Comparison of ENCODE assay signal across 24 mouse cellular contexts in the genomic region with DNA sequence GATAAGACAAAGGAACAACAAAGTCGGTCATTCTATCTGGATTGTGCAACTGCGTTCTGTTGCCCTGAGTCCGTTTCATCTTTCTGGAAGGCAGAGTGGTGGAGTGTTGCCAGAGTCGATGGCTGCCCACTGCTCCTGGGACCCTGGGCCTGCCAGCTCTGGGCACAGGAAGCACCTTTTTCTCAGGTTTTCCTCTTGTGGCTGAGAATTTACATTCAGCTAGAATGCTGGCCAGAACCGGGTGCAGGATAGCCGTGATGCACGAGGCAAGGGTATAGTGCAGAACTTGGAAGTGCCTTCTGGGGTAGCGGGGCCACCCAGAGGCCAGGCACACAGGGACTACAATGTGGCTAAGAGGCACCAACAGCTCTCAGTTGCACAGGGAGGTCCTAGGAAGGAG. TPM values are rescaled to one million over a fixed set of nuclear protein-coding genes. Genes with fewer than 3 reads are reported as not detected.
DNase-seq lines count a peak whose midpoint lies in the region; ATAC-seq and TF ChIP-seq lines count a peak whose summit lies in the region.
"Had no signal": no experiment of that assay in that cellular context is flagged by ENCODE, and none has a peak within 500 bp of the region (broad histone marks: within the 10 kb centered on the region; RNA-seq: fewer than 3 reads in every experiment).

No protein-coding gene starts in this region.

- H3K4me3 ChIP-seq in intestine, embryonic 15.5 days (replicated peaks) = no peak overlapping the region
- no peak overlapping the region for H3K4me3 ChIP-seq in intestine, embryonic 16.5 days (ENCODE audit: low read length)
- no peak overlapping the region for H3K4me3 ChIP-seq in bone marrow, adult 2 months (replicated peaks; ENCODE audit: control insufficient read depth, low read depth, low read length)
- H3K4me3 ChIP-seq: embryonic facial prominence, embryonic 13.5 days; heart, embryonic 12.5 days; limb, embryonic 10.5 days; stomach, embryonic 15.5 days had no signal

- H3K36me3 ChIP-seq in intestine, embryonic 15.5 days = no peaks in the 10 kb centered on the region
- H3K36me3 ChIP-seq in intestine, embryonic 16.5 days (ENCODE audit: control insufficient read depth, insufficient read depth, low read length) = no peaks in the 10 kb centered on the region
- H3K36me3 ChIP-seq: limb, embryonic 10.5 days; stomach, embryonic 15.5 days had no signal

- DNase-seq in adrenal gland, postnatal 10 days = peak; percentile 26
- no peak for DNase-seq in adrenal gland, postnatal 14 days
- DNase-seq in frontal cortex, postnatal 25 days (ENCODE audit: low spot score in 2 of 2) = no peak
- DNase-seq: cerebellum, adult 9-11 months; heart, postnatal 10 days; kidney, adult 8-10 months; kidney, postnatal 10 days; liver; liver, postnatal 0 days; thymus, adult 18-20 months; thymus, postnatal 4 days had no signal

- no peak overlapping the region for H3K9ac ChIP-seq in intestine, embryonic 15.5 days
- H3K9ac ChIP-seq in intestine, embryonic 16.5 days (ENCODE audit: low read depth, low read length) = no peak overlapping the region
- H3K9ac ChIP-seq: embryonic facial prominence, embryonic 13.5 days; heart, embryonic 12.5 days; hindbrain, embryonic 14.5 days; liver, postnatal 0 days; stomach, embryonic 15.5 days had no signal

- TF ChIP-seq CTCF in bone marrow, adult 2 months (IDR thresholded peaks at IDR 0.05; ENCODE audit: control insufficient read depth, insufficient read depth, low read length) = no peak

- no peak for TF ChIP-seq POLR2A in bone marrow, adult 2 months (IDR thresholded peaks at IDR 0.05; ENCODE audit: borderline replicate concordance, control insufficient read depth, low read depth, low read length)

- peak; percentile 14; the same call in 1 of the 2 replicates for ATAC-seq in intestine, embryonic 15.5 days
- no peak for ATAC-seq in intestine, embryonic 16.5 days
- ATAC-seq in megakaryocyte-erythroid progenitor cell, adult 5-6 weeks (replicated peaks; ENCODE audit: low FRiP score, low TSS enrichment, poor library complexity, severe bottlenecking) = 0 out of 2 replicates have a peak, but pooled peaks have one; percentile 10
- ATAC-seq: CD4-positive, CD25-positive, alpha-beta regulatory T cell, adult 4 months; forebrain, embryonic 14.5 days; inflammation-experienced regulatory T-cells, adult 6 months; liver, postnatal 0 days had no signal

- no peak overlapping the region for H3K4me2 ChIP-seq in intestine, embryonic 15.5 days (replicated peaks)
- H3K4me2 ChIP-seq in intestine, embryonic 16.5 days (ENCODE audit: low read depth, low read length) = no peak overlapping the region
- H3K4me2 ChIP-seq: embryonic facial prominence, embryonic 13.5 days; heart, embryonic 12.5 days; hindbrain, embryonic 14.5 days; midbrain, embryonic 11.5 days; stomach, embryonic 15.5 days had no signal

- no peaks in the 10 kb centered on the region for H3K27me3 ChIP-seq in intestine, embryonic 15.5 days (replicated peaks)
- no peaks in the 10 kb centered on the region for H3K27me3 ChIP-seq in intestine, embryonic 16.5 days (replicated peaks; ENCODE audit: control insufficient read depth, insufficient read depth, low read length)
- H3K27me3 ChIP-seq: embryonic facial prominence, embryonic 13.5 days; heart, embryonic 12.5 days; stomach, embryonic 15.5 days had no signal

- no peak overlapping the region for H3K27ac ChIP-seq in intestine, embryonic 15.5 days
- no peak overlapping the region for H3K27ac ChIP-seq in intestine, embryonic 16.5 days (ENCODE audit: low read length)
- 0 out of 2 replicates have a peak overlapping the region, but pooled peaks have one; percentile 11 for H3K27ac ChIP-seq in bone marrow, adult 2 months (ENCODE audit: control insufficient read depth, insufficient read depth, low read depth, low read length, poor library complexity)
- H3K27ac ChIP-seq: embryonic facial prominence, embryonic 13.5 days; hindbrain, embryonic 14.5 days; limb, embryonic 10.5 days; stomach, embryonic 15.5 days had no signal

- 72% methylated on average over 8 of the region's 8 CpGs for WGBS in intestine, embryonic 15.5 days
- 75% methylated on average over 8 of the region's 8 CpGs for WGBS in intestine, embryonic 16.5 days
- 11% methylated on average over 8 of the region's 8 CpGs for WGBS in bone marrow, adult 2 months

- no peaks in the 10 kb centered on the region for H3K4me1 ChIP-seq in intestine, embryonic 15.5 days (replicated peaks)
- H3K4me1 ChIP-seq in intestine, embryonic 16.5 days (ENCODE audit: control insufficient read depth, insufficient read depth, low read length) = peaks cover 7% of the 10 kb centered on the region; the same call in 1 of the 2 replicates
- H3K4me1 ChIP-seq in bone marrow, adult 2 months (ENCODE audit: control insufficient read depth, insufficient read depth, low read length) = peaks cover 1% of the 10 kb centered on the region; the same call in 1 of the 2 replicates
- H3K4me1 ChIP-seq: stomach, embryonic 15.5 days had no signal

- no peaks in the 10 kb centered on the region for H3K9me3 ChIP-seq in intestine, embryonic 15.5 days
- no peaks in the 10 kb centered on the region for H3K9me3 ChIP-seq in intestine, embryonic 16.5 days (ENCODE audit: control insufficient read depth, low read length)
- H3K9me3 ChIP-seq: embryonic facial prominence, embryonic 13.5 days; heart, embryonic 12.5 days; limb, embryonic 10.5 days; stomach, embryonic 15.5 days had no signal

RNA-seq across cellular contexts. Expression of a gene that starts 12.6 kb away (rescaled TPM):
- total RNA-seq in adrenal gland, postnatal 10 days (2021) = 10 to 100 TPM; 14.4 to 16.8 TPM
- 14.3 TPM in 2 replicates for total RNA-seq in adrenal gland, postnatal 14 days (2021)
- polyA plus RNA-seq in intestine, embryonic 15.5 days (2015; fragmentation: Nextera tagmentation; extraction: Ambion mirVana) = 27.7 and 31.2 TPM in 2 replicates
- 30.8 and 32.9 TPM in 2 replicates for polyA plus RNA-seq in intestine, embryonic 16.5 days (2015; fragmentation: Nextera tagmentation; extraction: Ambion mirVana)
- 7.6 and 11.5 TPM in 2 replicates for polyA plus RNA-seq in bone marrow, adult 2 months (2011; ENCODE audit: insufficient read depth, insufficient read length, low replicate concordance, missing spikeins)
- 28.5 and 30.9 TPM in 2 replicates for total RNA-seq in megakaryocyte-erythroid progenitor cell, adult 5-6 weeks (2014; fragmentation: Nextera tagmentation)
- total RNA-seq in megakaryocyte-erythroid progenitor cell, adult 5-6 weeks (2017) = 18.2 and 66.2 TPM in 2 replicates
